Comparison of ENCODE assay signal across 20 mouse cellular contexts in genomic region chr3:95357746-95358145, GRCm38 (mm10). TPM values are rescaled to one million over a fixed set of nuclear protein-coding genes. Genes with fewer than 3 reads are reported as not detected.
DNase-seq lines count a peak whose midpoint lies in the region; ATAC-seq and TF ChIP-seq lines count a peak whose summit lies in the region.
"Had no signal": no experiment of that assay in that cellular context is flagged by ENCODE, and none has a peak within 500 bp of the region (broad histone marks: within the 10 kb centered on the region; RNA-seq: fewer than 3 reads in every experiment).

No protein-coding gene starts in this region.

- H3K27me3 ChIP-seq in intestine, embryonic 14.5 days (replicated peaks; ENCODE audit: control insufficient read depth, insufficient read depth, low read length) = no peaks in the 10 kb centered on the region
- H3K27me3 ChIP-seq in intestine, postnatal 0 days (replicated peaks; ENCODE audit: control insufficient read depth, insufficient read depth, low read length) = no peaks in the 10 kb centered on the region
- H3K27me3 ChIP-seq: forebrain, embryonic 13.5 days; hindbrain, embryonic 15.5 days; kidney, embryonic 15.5 days; lung, embryonic 15.5 days; Patski had no signal

- WGBS in intestine, embryonic 14.5 days = 92% methylated on average over 2 of the region's 2 CpGs
- 94% methylated on average over 2 of the region's 2 CpGs for WGBS in intestine, postnatal 0 days

- DNase-seq in cerebellum, adult 9-11 months = peak; percentile 12
- DNase-seq in cerebellum, postnatal 25 days = no peak
- peak; percentile 49 for DNase-seq in intestine, embryonic 14.5 days (ENCODE audit: low spot score)
- DNase-seq in thymus, postnatal 14 days = peak; percentile 2
- DNase-seq in thymus, postnatal 36 days = no peak
- DNase-seq in embryo, embryonic 10.5 days (ENCODE audit: low spot score) = no peak
- no peak for DNase-seq in urinary bladder, adult 18-20 months (ENCODE audit: low spot score in 2 of 2)

- TF ChIP-seq CTCF in intestine, postnatal 0 days (IDR thresholded peaks at IDR 0.05; ENCODE audit: low read depth) = no peak

- ATAC-seq in intestine, embryonic 14.5 days (replicated peaks; ENCODE audit: low FRiP score, low TSS enrichment, low read depth) = no peak
- no peak for ATAC-seq in intestine, postnatal 0 days

- no peaks in the 10 kb centered on the region for H3K4me1 ChIP-seq in intestine, embryonic 14.5 days (replicated peaks; ENCODE audit: control insufficient read depth, insufficient read depth, low read length)
- H3K4me1 ChIP-seq in intestine, postnatal 0 days (replicated peaks; ENCODE audit: control insufficient read depth, insufficient read depth, low read length) = no peaks in the 10 kb centered on the region
- H3K4me1 ChIP-seq: lung, embryonic 15.5 days had no signal

- H3K27ac ChIP-seq in intestine, embryonic 14.5 days (ENCODE audit: low read depth) = no peak overlapping the region
- H3K27ac ChIP-seq in intestine, postnatal 0 days (ENCODE audit: low read depth, low read length) = no peak overlapping the region
- H3K27ac ChIP-seq: forebrain, embryonic 13.5 days; kidney, embryonic 15.5 days; liver, embryonic 14.5 days; lung, embryonic 15.5 days; macrophage had no signal

- H3K4me3 ChIP-seq in intestine, embryonic 14.5 days (ENCODE audit: low read depth, low read length) = no peak overlapping the region
- no peak overlapping the region for H3K4me3 ChIP-seq in intestine, postnatal 0 days (ENCODE audit: low read depth, low read length)

- H3K9ac ChIP-seq in intestine, embryonic 14.5 days (ENCODE audit: low read length) = no peak overlapping the region
- H3K9ac ChIP-seq in intestine, postnatal 0 days (ENCODE audit: low read depth, low read length) = no peak overlapping the region
- H3K9ac ChIP-seq: forebrain, embryonic 13.5 days; liver, embryonic 14.5 days; lung, embryonic 15.5 days had no signal

- H3K4me2 ChIP-seq in intestine, embryonic 14.5 days (ENCODE audit: low read length) = no peak overlapping the region
- H3K4me2 ChIP-seq in intestine, postnatal 0 days (replicated peaks; ENCODE audit: low read depth) = no peak overlapping the region
- H3K4me2 ChIP-seq: forebrain, embryonic 13.5 days had no signal

- no peaks in the 10 kb centered on the region for H3K9me3 ChIP-seq in intestine, embryonic 14.5 days (ENCODE audit: control insufficient read depth, low read length)
- no peaks in the 10 kb centered on the region for H3K9me3 ChIP-seq in intestine, postnatal 0 days (ENCODE audit: control insufficient read depth)
- H3K9me3 ChIP-seq: forebrain, embryonic 13.5 days; hindbrain, embryonic 15.5 days; kidney, embryonic 15.5 days; lung, embryonic 15.5 days had no signal

- peaks cover 12% of the 10 kb centered on the region for H3K36me3 ChIP-seq in intestine, embryonic 14.5 days (ENCODE audit: control insufficient read depth, insufficient read depth, low read length)
- peaks cover 12% of the 10 kb centered on the region; the same call in 1 of the 2 replicates for H3K36me3 ChIP-seq in intestine, postnatal 0 days (ENCODE audit: control insufficient read depth, insufficient read depth)

RNA-seq across cellular contexts. Expression of gene Setdb1, which starts 0.7 kb away (rescaled TPM):
- 45.2 and 51.3 TPM in 2 replicates for polyA plus RNA-seq in intestine, embryonic 14.5 days (2014; fragmentation: Nextera tagmentation; extraction: Ambion mirVana)
- 7.5 and 7.7 TPM in 2 replicates for polyA plus RNA-seq in intestine, postnatal 0 days (2015; fragmentation: Nextera tagmentation; extraction: Ambion mirVana)

RNA-seq across cellular contexts. Expression of gene Cers2, which starts 43.2 kb away (rescaled TPM):
- polyA plus RNA-seq in intestine, embryonic 14.5 days (2014; fragmentation: Nextera tagmentation; extraction: Ambion mirVana) = 130 and 143 TPM in 2 replicates
- polyA plus RNA-seq in intestine, postnatal 0 days (2015; fragmentation: Nextera tagmentation; extraction: Ambion mirVana) = 109 and 120 TPM in 2 replicates

RNA-seq across cellular contexts. Expression of gene 4930558C23Rik, which starts 44.9 kb away (rescaled TPM):
- not detected in 2 replicates for polyA plus RNA-seq in intestine, embryonic 14.5 days (2014; fragmentation: Nextera tagmentation; extraction: Ambion mirVana)
- not detected in 2 replicates for polyA plus RNA-seq in intestine, postnatal 0 days (2015; fragmentation: Nextera tagmentation; extraction: Ambion mirVana)
- polyA plus RNA-seq: adrenal gland, adult 2 months; embryonic facial prominence, embryonic 14.5 days; forebrain, embryonic 13.5 days; heart, embryonic 16.5 days; hindbrain, embryonic 15.5 days; intestine, embryonic 16.5 days; kidney, embryonic 15.5 days; liver, embryonic 14.5 days; lung, embryonic 15.5 days; macrophage; midbrain, postnatal 0 days; Patski had no signal

RNA-seq across cellular contexts. Expression of gene Anxa9, which starts 50.8 kb away (rescaled TPM):
- polyA plus RNA-seq in intestine, embryonic 14.5 days (2014; fragmentation: Nextera tagmentation; extraction: Ambion mirVana) = 1.5 and 1.6 TPM in 2 replicates
- polyA plus RNA-seq in intestine, postnatal 0 days (2015; fragmentation: Nextera tagmentation; extraction: Ambion mirVana) = 2.0 and 2.3 TPM in 2 replicates

Comparison
In these comparisons a context has a peak if more than half of its experiments do, and no peak if none do; other contexts are left out.
1. DNase-seq: peak in cerebellum, adult 9-11 months (single experiment), intestine, embryonic 14.5 days (single experiment) and thymus, postnatal 14 days (single experiment); none in cerebellum, postnatal 25 days (0 of 2), thymus, postnatal 36 days (0 of 2), embryo, embryonic 10.5 days (single experiment) and urinary bladder, adult 18-20 months (0 of 2).